Mouse (Mus musculus) stomach, embryonic 14.5 days (tissue): ENCODE measurements at regions not wholly inside any gene's neighbourhood (a gene's known extent, or its start where the extent isn't known, plus 50 kb on each side); places are given as distances from the start of the nearest gene placed in this dataset.

Experiments used
- ATAC-seq: fragments of 200-750 bp; cut with Nextera tagmentation; 2 replicates; pipeline ENCODE4 v1.8.0; 2017; ENCODE audit warnings: low read depth, moderate TSS enrichment; ENCODE audit not compliant: insufficient number of reproducible peaks, insufficient read depth, low FRiP score
- H3K27ac ChIP-seq: fragments of 300-500 bp; sonication (generic); 2 replicates; pipeline ENCODE4 v1.5.1; 2014; ENCODE audit warnings: mild to moderate bottlenecking, low read length, moderate library complexity, mixed read lengths
- H3K27me3 ChIP-seq: fragments of 300-500 bp; sonication (generic); 2 replicates; pipeline ENCODE4 v1.6.1; 2014; ENCODE audit warnings: low read length, control low read depth, mixed read lengths; ENCODE audit not compliant: control insufficient read depth, insufficient read depth
- H3K36me3 ChIP-seq: fragments of 300-500 bp; sonication (generic); 2 replicates; pipeline ENCODE4 v1.6.1; 2014; ENCODE audit warnings: mild to moderate bottlenecking, control low read depth, low read length, moderate library complexity, mixed read lengths; ENCODE audit not compliant: control insufficient read depth, insufficient read depth
- H3K4me1 ChIP-seq: fragments of 300-500 bp; sonication (generic); 2 replicates; pipeline ENCODE4 v1.6.1; 2014; ENCODE audit warnings: low read length, control low read depth, mixed read lengths; ENCODE audit not compliant: control insufficient read depth, insufficient read depth
- H3K4me2 ChIP-seq: fragments of 300-500 bp; sonication (generic); replicated peaks from 2 replicates; pipeline ENCODE4 v1.6.1; 2014; ENCODE audit warnings: low read depth, low read length, control low read depth
- H3K4me3 ChIP-seq: fragments of 300-500 bp; sonication (generic); 2 replicates; pipeline ENCODE4 v1.5.1; 2014; ENCODE audit warnings: low read depth, low read length, control low read depth
- H3K9ac ChIP-seq: fragments of 300-500 bp; sonication (generic); replicated peaks from 2 replicates; pipeline ENCODE4 v1.6.1; 2014; ENCODE audit warnings: low read depth, mild to moderate bottlenecking, control low read depth, low read length, moderate library complexity, mixed read lengths
- H3K9me3 ChIP-seq: fragments of 300-500 bp; sonication (generic); 2 replicates; pipeline ENCODE4 v1.6.1; 2016; ENCODE audit warnings: low read depth, low read length, control low read depth; ENCODE audit not compliant: control insufficient read depth
- WGBS: fragments of 180-500 bp; shearing (Covaris S2); extraction: QIAGEN DNeasy Blood & Tissue Kit; methylation state at CpG from one replicate; pipeline ENCODE4 v1.1.7; 2014; 5-methylcytosine and 5-hydroxymethylcytosine counted together

DNA sequence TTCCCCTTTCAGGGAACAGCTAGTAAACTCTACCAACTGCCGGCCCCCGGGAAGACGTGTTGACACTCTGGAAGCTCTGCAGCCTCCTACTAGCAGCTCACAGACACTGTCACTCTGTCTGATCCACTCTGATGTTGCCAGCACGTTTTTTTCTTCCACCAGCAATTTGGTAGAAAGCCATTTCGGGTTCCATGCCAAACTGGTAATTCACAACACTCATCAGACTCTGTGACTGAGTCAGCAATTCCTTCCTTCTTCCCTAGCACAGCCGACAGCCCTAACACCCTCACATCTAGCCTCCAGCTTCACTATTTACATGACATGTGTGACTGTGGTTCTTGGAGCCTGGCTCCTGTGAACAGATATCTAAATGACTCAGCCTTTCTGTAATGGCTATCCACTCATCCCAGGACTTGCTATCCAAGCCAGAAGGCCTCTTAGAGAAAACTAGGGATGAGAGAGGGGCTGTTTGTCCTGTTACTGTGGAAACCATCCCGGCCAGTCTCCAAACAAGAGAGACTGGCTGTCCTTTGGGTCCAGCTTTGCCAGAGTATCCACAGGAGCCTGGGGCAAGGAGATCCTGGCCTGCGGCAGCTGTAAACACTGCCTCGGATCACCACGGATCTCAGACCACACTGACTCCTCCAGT lies 105.2 kb upstream of the Pkdcc start:
- no peak overlapping the region for H3K9ac ChIP-seq
- H3K9me3 ChIP-seq = no peaks in the 10 kb centered on the region
- peaks cover 22% of the 10 kb centered on the region; the same call in 1 of the 2 replicates for H3K4me1 ChIP-seq
- peak; percentile 42; the same call in 1 of the 2 replicates for ATAC-seq
- 38% methylated on average over 10 of the region's 10 CpGs for WGBS
- H3K4me3 ChIP-seq = no peak overlapping the region
- no peaks in the 10 kb centered on the region for H3K27me3 ChIP-seq
- no peaks in the 10 kb centered on the region for H3K36me3 ChIP-seq
- no peak overlapping the region for H3K4me2 ChIP-seq
- no peak overlapping the region for H3K27ac ChIP-seq

DNA sequence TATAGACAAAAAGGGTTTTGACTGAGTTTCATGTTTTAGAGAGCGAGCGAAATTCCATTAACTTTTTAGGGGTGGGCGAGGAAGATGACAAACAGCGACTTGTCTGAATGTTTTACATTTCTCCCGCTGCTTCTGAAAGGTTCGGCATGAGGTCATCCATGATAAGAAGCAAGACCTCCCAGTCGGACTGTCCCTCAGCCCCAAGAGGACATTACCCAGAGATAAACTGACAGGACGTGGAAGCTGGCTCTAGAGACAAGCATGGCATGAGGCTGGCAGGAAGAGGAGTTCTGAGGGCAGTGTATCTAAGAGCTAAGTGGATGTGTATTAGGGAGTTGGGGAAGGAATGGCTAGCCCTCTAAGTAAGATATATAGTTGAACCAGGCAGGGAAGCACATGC lies 104.5 kb upstream of the Pkdcc start:
- no peak for ATAC-seq

DNA sequence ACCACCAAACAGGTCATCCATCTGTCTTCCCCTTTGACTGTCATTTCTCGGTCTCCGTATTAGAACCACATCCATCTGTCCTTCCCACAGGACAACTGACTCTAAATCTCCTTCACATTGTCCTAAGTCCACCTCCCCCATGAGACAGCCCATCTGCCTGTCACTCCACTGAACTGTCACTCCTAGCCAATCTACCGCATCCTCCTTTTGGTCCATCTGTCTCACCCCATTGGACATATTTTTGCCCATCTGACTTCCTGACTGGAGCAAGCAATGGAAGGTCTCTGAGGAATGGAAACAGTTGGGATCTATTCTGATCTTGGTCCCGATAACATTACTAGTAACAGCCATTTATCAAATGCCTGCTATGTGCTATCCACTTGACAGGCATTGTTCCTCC lies 99.9 kb upstream of the Pkdcc start:
- Histone ChIP-seq H3K9me3 (no peaks in the 10 kb centered on the region), H3K27ac (no peak overlapping the region), H3K36me3 (no peaks in the 10 kb centered on the region), H3K4me3 (no peak overlapping the region), H3K4me1 (peaks cover 18% of the 10 kb centered on the region; the same call in 1 of the 2 replicates), H3K4me2 (no peak overlapping the region), H3K9ac (no peak overlapping the region), H3K27me3 (no peaks in the 10 kb centered on the region)
- ATAC-seq = no peak
- whole genome bisulfite sequencing = 56% methylated on average over 4 of the region's 4 CpGs

More for the DNA sequence above, 104.5 kb upstream of the Pkdcc start:
- Histone ChIP-seq H3K4me1 (peaks cover 26% of the 10 kb centered on the region; the same call in 1 of the 2 replicates), H3K27me3 (no peaks in the 10 kb centered on the region), H3K27ac (0 out of 2 replicates have a peak overlapping the region, but pooled peaks have one; percentile 40), H3K9ac (no peak overlapping the region), H3K4me2 (no peak overlapping the region), H3K9me3 (no peaks in the 10 kb centered on the region), H3K4me3 (no peak overlapping the region), H3K36me3 (no peaks in the 10 kb centered on the region)
- WGBS = 27% methylated on average over 8 of the region's 8 CpGs

DNA sequence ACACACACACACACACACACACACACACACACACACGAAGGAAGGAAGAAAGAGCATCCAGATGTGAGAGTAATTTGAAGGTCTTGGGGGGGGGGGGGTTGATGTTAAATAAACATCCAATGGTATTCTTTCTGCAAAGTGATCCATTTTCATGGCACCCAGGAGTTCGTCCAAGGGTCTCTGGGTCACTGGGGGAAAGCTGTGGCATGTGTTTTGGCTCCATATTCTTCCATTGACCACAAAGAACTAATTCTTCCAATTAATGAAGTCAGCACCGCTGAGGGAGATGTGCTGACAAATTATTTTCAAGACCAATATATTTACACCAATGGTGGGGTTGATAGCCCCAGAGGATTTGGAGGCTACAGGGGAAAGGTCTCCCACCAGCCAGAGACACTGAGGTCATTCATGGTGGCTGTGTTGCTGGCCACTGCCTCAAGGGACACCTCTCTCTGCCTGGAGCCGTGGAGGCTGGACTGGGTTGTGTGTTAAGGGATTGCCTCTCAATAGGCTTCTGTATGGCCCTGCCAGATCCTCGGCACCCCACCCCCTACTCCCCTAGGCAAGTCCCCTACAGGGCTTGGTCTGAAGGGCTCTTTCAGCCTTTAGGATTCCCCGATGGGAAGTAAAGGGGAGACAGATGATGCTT lies 99.1 kb upstream of the Pkdcc start:
- Histone ChIP-seq H3K9ac (no peak overlapping the region), H3K27ac (peak overlapping the region; percentile 28; the same call in 1 of the 2 replicates), H3K36me3 (no peaks in the 10 kb centered on the region), H3K4me3 (no peak overlapping the region), H3K9me3 (no peaks in the 10 kb centered on the region), H3K4me2 (no peak overlapping the region), H3K27me3 (no peaks in the 10 kb centered on the region), H3K4me1 (peaks cover 11% of the 10 kb centered on the region; the same call in 1 of the 2 replicates)
- WGBS = 39% methylated on average over 5 of the region's 6 CpGs
- ATAC-seq = no peak

DNA sequence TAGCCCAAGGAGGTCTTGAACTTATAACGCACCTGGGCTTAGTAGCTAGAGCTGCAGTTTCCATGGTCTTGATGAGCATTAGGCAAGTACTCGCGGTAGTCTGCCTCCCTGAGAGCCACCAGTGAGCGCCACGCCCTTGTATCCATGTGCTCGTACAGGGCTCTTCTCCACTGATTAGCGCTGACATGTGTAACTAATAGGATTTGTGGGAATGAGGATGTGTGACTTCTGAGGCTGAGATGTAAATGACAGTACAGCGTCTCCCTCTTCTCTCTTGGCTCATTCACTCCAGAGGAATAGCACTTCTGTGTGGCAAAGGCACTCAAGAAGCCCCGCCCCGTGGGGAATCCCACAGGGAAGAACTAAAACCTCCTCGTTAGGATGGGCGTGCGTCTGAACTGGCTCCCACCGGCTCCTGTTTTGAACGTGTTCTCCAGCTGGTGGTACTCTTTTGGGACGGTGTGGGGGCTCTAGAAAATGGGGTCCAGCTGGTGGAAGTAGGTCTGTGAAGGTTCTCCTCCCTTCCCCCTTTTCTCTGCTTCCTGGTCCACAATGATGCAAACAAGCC lies 94.3 kb upstream of the Pkdcc start:
- H3K4me2 ChIP-seq = no peak overlapping the region
- peaks cover 34% of the 10 kb centered on the region for H3K4me1 ChIP-seq

DNA sequence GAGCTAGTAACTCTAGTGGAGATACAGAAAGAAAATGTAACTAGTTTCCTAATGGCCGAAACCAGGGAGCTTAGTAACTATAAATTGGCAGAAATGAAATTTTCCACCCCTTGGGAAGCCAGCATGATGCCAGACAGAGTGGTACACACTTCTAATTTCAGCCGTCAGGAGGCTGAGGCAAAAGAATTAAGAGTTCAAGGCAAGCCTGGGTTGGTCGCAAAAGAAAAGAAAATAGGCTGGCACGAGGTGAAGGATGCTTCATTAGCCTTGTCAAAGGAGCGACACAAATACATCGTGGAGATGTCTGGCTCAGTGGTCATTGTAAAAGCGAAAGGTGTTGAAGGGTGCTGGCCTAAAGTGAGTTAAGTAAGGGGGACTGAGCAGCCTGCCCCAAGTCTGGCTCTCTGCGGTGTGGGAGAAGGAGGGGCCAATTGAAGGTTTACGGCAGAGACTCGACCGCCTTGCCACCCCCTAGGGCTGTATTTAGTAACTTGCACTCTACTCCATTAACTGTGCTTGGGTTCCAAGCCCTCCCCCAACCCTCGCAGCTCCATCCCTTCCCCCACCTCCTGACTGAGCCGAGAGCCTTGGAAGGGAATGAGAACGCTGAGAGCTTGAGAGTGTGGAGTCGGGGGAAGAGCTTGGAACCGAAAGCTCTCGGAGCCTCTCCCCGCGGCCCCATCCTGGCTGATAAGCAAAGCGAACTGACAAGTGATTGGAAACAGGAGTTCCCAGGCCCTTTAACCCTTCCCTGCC lies 92.4 kb upstream of the Pkdcc start:
- no peak overlapping the region for H3K9ac ChIP-seq
- no peaks in the 10 kb centered on the region for H3K36me3 ChIP-seq
- 7% methylated on average over 20 of the region's 20 CpGs for WGBS
- peak overlapping the region; percentile 17 for H3K4me3 ChIP-seq
- no peaks in the 10 kb centered on the region for H3K9me3 ChIP-seq
- H3K4me2 ChIP-seq = peak overlapping the region; percentile 50
- no peaks in the 10 kb centered on the region for H3K27me3 ChIP-seq
- peaks cover 34% of the 10 kb centered on the region for H3K4me1 ChIP-seq
- ATAC-seq = peak; percentile 85
- peak overlapping the region; percentile 88 for H3K27ac ChIP-seq

More for the DNA sequence above, 94.3 kb upstream of the Pkdcc start:
- no peak for ATAC-seq
- no peak overlapping the region for H3K27ac ChIP-seq
- no peak overlapping the region for H3K9ac ChIP-seq
- no peaks in the 10 kb centered on the region for H3K27me3 ChIP-seq
- H3K9me3 ChIP-seq = no peaks in the 10 kb centered on the region
- no peak overlapping the region for H3K4me3 ChIP-seq
- H3K36me3 ChIP-seq = no peaks in the 10 kb centered on the region
- WGBS = 64% methylated on average over 16 of the region's 16 CpGs

DNA sequence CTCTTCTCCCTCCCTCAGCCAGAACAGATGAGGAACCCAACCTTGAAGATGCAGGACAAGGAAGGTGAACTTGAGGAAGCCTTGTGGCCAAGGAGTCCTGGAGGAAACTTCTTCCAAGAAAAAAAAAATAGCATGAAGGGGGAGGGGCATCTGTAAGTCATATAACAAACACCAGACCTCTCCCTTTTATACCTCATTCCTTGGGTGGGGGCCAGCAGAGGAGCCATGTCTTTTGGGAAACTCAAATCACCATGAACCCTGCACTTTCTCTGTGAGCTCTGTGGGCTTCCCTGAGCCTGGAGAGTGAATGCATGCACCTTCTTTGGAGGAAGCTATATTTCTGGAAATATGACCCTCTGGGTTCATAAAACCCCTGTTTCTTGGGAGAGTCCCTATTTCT lies 90.0 kb upstream of the Pkdcc start:
- H3K27ac ChIP-seq = peak overlapping the region; percentile 66; the same call in 1 of the 2 replicates
- no peak overlapping the region for H3K9ac ChIP-seq
- H3K4me3 ChIP-seq = no peak overlapping the region
- H3K4me1 ChIP-seq = peaks cover 34% of the 10 kb centered on the region
- no peak for ATAC-seq
- no peak overlapping the region for H3K4me2 ChIP-seq
- no peaks in the 10 kb centered on the region for H3K27me3 ChIP-seq
- H3K36me3 ChIP-seq = no peaks in the 10 kb centered on the region
- no peaks in the 10 kb centered on the region for H3K9me3 ChIP-seq

DNA sequence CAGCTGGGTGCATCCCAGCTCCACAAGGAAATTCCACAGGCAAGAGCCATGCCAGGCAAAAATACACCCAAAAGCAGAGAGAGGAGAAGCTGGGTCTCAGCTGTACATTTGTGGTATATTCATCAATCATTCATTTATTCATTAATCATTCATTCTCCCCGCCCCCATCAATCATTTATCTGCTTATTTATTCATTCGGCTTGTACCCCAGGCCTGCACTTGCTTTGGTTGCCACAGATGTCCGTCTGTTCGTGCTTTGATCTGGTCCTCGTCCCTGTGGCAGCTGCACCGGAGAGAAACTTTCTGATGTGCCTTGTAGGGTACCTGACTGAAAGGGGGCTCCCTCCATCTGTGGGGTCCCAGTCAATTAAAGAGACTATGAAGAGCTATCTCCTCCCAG lies 87.2 kb upstream of the Pkdcc start:
- H3K9ac ChIP-seq = no peak overlapping the region
- no peak for ATAC-seq
- no peak overlapping the region for H3K4me2 ChIP-seq
- peaks cover 25% of the 10 kb centered on the region for H3K4me1 ChIP-seq
- H3K4me3 ChIP-seq = no peak overlapping the region
- H3K9me3 ChIP-seq = no peaks in the 10 kb centered on the region
- no peak overlapping the region for H3K27ac ChIP-seq
- WGBS = 52% methylated on average over 6 of the region's 6 CpGs
- H3K27me3 ChIP-seq = no peaks in the 10 kb centered on the region
- no peaks in the 10 kb centered on the region for H3K36me3 ChIP-seq
